Mouse (Mus musculus) heart, adult 9 months (tissue): ENCODE measurements around the gene Osbpl8.
A peak's percentile ranks its signal among the peaks of the same experiment; 100 is the strongest.
"Not testable (repeated sequence)": the region's sequence is repeated elsewhere in the genome, so short reads cannot be mapped to it uniquely, and the experiment has no call there.

Experiments
- DNase-seq, 2 experiments: peaks; one replicate each; pipeline ENCODE4 v3.0.0; 2022; ENCODE audit warnings: low spot score in 2 of 2

Gene Osbpl8

GRCm38 (mm10) chr10:111185574-111186269, 21.2 kb downstream of the Osbpl8 start:
- no peak for DNase-seq

GRCm38 (mm10) chr10:111189022-111189555, 24.5 kb downstream of the Osbpl8 start:
- no peak for DNase-seq

- no peak for DNase-seq
Observed at GRCm38 (mm10) chr10:111190110-111190795, 25.7 kb downstream of the Osbpl8 start.

GRCm38 (mm10) chr10:111193536-111193935, 29.0 kb downstream of the Osbpl8 start:
- no peak for DNase-seq

- no peak for DNase-seq
Observed at GRCm38 (mm10) chr10:111196191-111196590, 31.6 kb downstream of the Osbpl8 start.

GRCm38 (mm10) chr10:111198705-111199104, 34.2 kb downstream of the Osbpl8 start:
- not testable (repeated sequence) for DNase-seq

GRCm38 (mm10) chr10:111201120-111201519, 36.6 kb downstream of the Osbpl8 start:
- DNase-seq = no peak

GRCm38 (mm10) chr10:111201666-111202065, 37.1 kb downstream of the Osbpl8 start:
- no peak for DNase-seq

GRCm38 (mm10) chr10:111204089-111204488, 39.5 kb downstream of the Osbpl8 start:
- no peak for DNase-seq

GRCm38 (mm10) chr10:111205421-111205820, 40.9 kb downstream of the Osbpl8 start:
- no peak for DNase-seq

- DNase-seq = no peak
Observed at GRCm38 (mm10) chr10:111207386-111207785, 42.8 kb downstream of the Osbpl8 start.

- no peak for DNase-seq
Observed at GRCm38 (mm10) chr10:111214084-111214483, 49.5 kb downstream of the Osbpl8 start.

GRCm38 (mm10) chr10:111214696-111215095, 50.1 kb downstream of the Osbpl8 start:
- DNase-seq = no peak

GRCm38 (mm10) chr10:111215572-111215971, 51.0 kb downstream of the Osbpl8 start:
- DNase-seq = no peak

GRCm38 (mm10) chr10:111216111-111216510, 51.6 kb downstream of the Osbpl8 start:
- no peak for DNase-seq

- DNase-seq = no peak
Observed at GRCm38 (mm10) chr10:111222535-111222934, 58.0 kb downstream of the Osbpl8 start.

GRCm38 (mm10) chr10:111223218-111223830, 58.8 kb downstream of the Osbpl8 start:
- DNase-seq = no peak

- no peak for DNase-seq
Observed at GRCm38 (mm10) chr10:111224696-111225095, 60.1 kb downstream of the Osbpl8 start.

- DNase-seq = peak; percentile 53 to 86
Observed at GRCm38 (mm10) chr10:111226508-111226907, 62.0 kb downstream of the Osbpl8 start.

GRCm38 (mm10) chr10:111232237-111232636, 67.7 kb downstream of the Osbpl8 start:
- not testable (repeated sequence) for DNase-seq

- DNase-seq = no peak
Observed at GRCm38 (mm10) chr10:111233476-111234130, 69.1 kb downstream of the Osbpl8 start.
